Mouse (Mus musculus): ENCODE results near the gene Zfp664. TPM values are rescaled to one million over a fixed set of nuclear protein-coding genes. Genes with fewer than 3 reads are reported as not detected.

The Zfp664 gene
- polyA plus RNA-seq, 1 experiment, result 25.9 TPM

DNA sequence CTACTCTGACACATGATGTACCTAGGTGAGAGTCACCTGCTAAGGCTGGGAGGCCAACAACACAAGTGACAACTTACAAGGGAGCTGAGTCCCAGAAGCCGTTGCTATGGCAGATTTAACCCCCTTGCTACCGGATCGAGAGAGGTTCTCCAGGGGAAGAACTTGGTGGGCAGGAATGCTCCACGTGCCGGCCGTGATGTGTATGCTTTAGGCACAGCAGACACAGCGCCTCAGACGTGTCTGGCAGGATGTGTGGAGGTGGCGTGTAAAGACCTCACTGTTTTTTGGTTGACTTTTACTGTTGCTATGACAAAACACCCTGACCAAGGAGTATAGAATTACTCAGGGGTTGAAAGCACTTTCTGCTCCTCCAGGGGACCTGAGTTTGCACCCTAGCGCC, 81.9 kb downstream of the Zfp664 start:
- Histone ChIP-seq H3K79me3 (ENCODE audit: low read depth) (no peaks in the 10 kb centered on the region), H3ac (ENCODE audit: control insufficient read depth, insufficient read length, low read depth) (no peak overlapping the region), H3K4me3 (ENCODE audit: insufficient read depth, poor library complexity, severe bottlenecking) (no peak overlapping the region), H3K36me3 (ENCODE audit: control insufficient read depth, insufficient read depth) (no peaks in the 10 kb centered on the region), H3K27me3 (ENCODE audit: control insufficient read depth, insufficient read depth, insufficient read length) (no peaks in the 10 kb centered on the region), H3K79me2 (ENCODE audit: control insufficient read depth, insufficient read depth) (no peaks in the 10 kb centered on the region)
- no peak for TF ChIP-seq CEBPB (IDR thresholded peaks at IDR 0.05; ENCODE audit: low read depth)
- TF ChIP-seq USF1 (IDR thresholded peaks at IDR 0.05; ENCODE audit: low read depth), result no peak
- TF ChIP-seq MYOG (IDR thresholded peaks at IDR 0.05; ENCODE audit: control insufficient read depth, extremely low read depth, insufficient read length), result no peak
- TF ChIP-seq MYOD1 (IDR thresholded peaks at IDR 0.05; ENCODE audit: control insufficient read depth, insufficient read length, low read depth), result no peak
- TF ChIP-seq MAX (IDR thresholded peaks at IDR 0.05), result no peak
- no peak for TF ChIP-seq FOSL1 (IDR thresholded peaks at IDR 0.05; ENCODE audit: insufficient read depth, low read length, poor library complexity, severe bottlenecking)
- TF ChIP-seq CTCF (IDR thresholded peaks at IDR 0.05; ENCODE audit: control insufficient read depth, insufficient read depth, insufficient read length), result no peak

- no peak overlapping the region for H3ac ChIP-seq (ENCODE audit: control insufficient read depth, insufficient read length, low read depth)
- TF ChIP-seq CEBPB (IDR thresholded peaks at IDR 0.05; ENCODE audit: low read depth) (no peak), CTCF (IDR thresholded peaks at IDR 0.05; ENCODE audit: control insufficient read depth, insufficient read depth, insufficient read length) (no peak), USF1 (IDR thresholded peaks at IDR 0.05; ENCODE audit: low read depth) (no peak), MYOD1 (IDR thresholded peaks at IDR 0.05; ENCODE audit: control insufficient read depth, insufficient read length, low read depth) (no peak), MYOG (IDR thresholded peaks at IDR 0.05; ENCODE audit: control insufficient read depth, extremely low read depth, insufficient read length) (no peak), MAX (IDR thresholded peaks at IDR 0.05) (no peak), FOSL1 (IDR thresholded peaks at IDR 0.05; ENCODE audit: insufficient read depth, low read length, poor library complexity, severe bottlenecking) (no peak)
- no peaks in the 10 kb centered on the region for H3K79me3 ChIP-seq (ENCODE audit: low read depth)
- no peaks in the 10 kb centered on the region for H3K36me3 ChIP-seq (ENCODE audit: control insufficient read depth, insufficient read depth)
- H3K79me2 ChIP-seq (ENCODE audit: control insufficient read depth, insufficient read depth), result no peaks in the 10 kb centered on the region
- H3K4me3 ChIP-seq (ENCODE audit: insufficient read depth, poor library complexity, severe bottlenecking), result no peak overlapping the region
- no peaks in the 10 kb centered on the region for H3K27me3 ChIP-seq (ENCODE audit: control insufficient read depth, insufficient read depth, insufficient read length)
These were observed 82.6 kb downstream of the Zfp664 start for GRCm38 (mm10) chr5:124945046-124945445.

DNA sequence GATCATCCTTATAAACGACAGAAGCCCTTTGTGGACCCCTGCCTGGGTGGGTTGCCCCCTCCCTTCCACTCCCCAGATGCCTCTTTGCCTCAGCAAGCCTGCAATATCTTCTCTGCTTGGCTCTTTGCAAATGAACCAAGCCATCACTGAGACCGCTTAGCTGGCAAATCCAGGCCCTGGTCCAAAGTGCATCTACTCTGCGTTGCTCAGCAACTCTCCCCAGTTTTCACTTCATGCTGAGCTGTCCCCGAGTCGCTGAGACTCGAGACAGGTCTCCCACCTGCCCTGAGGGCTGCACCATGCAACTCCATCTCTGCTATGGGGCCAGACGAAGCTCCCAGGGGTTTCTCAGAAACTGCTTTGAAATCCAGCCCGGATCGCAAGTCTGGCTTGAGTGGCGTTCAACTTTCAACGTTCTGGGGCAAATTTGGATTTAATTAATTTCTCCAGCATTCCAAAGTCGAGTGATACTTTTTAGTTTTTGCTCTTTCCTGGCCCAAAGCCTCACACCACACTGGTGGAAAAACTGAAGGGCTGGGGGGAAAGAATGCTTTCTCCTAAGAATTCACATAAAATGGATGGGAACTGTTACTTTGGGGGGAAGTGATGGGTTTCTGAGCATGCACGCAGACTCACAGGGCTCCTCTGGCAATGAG, 88.3 kb downstream of the Zfp664 start:
- Histone ChIP-seq H3K36me3 (ENCODE audit: control insufficient read depth, insufficient read depth) (no peaks in the 10 kb centered on the region), H3K4me3 (ENCODE audit: insufficient read depth, poor library complexity, severe bottlenecking) (no peak overlapping the region), H3K79me2 (ENCODE audit: control insufficient read depth, insufficient read depth) (no peaks in the 10 kb centered on the region), H3ac (ENCODE audit: control insufficient read depth, insufficient read length, low read depth) (no peak overlapping the region), H3K79me3 (ENCODE audit: low read depth) (no peaks in the 10 kb centered on the region), H3K27me3 (ENCODE audit: control insufficient read depth, insufficient read depth, insufficient read length) (no peaks in the 10 kb centered on the region)
- TF ChIP-seq CTCF (IDR thresholded peaks at IDR 0.05; ENCODE audit: control insufficient read depth, insufficient read depth, insufficient read length) (no peak), USF1 (IDR thresholded peaks at IDR 0.05; ENCODE audit: low read depth) (no peak), MAX (IDR thresholded peaks at IDR 0.05) (no peak), FOSL1 (IDR thresholded peaks at IDR 0.05; ENCODE audit: insufficient read depth, low read length, poor library complexity, severe bottlenecking) (no peak), MYOD1 (IDR thresholded peaks at IDR 0.05; ENCODE audit: control insufficient read depth, insufficient read length, low read depth) (no peak), CEBPB (IDR thresholded peaks at IDR 0.05; ENCODE audit: low read depth) (no peak), MYOG (IDR thresholded peaks at IDR 0.05; ENCODE audit: control insufficient read depth, extremely low read depth, insufficient read length) (no peak)

- H3K27me3 ChIP-seq (ENCODE audit: control insufficient read depth, insufficient read depth, insufficient read length), result no peaks in the 10 kb centered on the region
- H3K36me3 ChIP-seq (ENCODE audit: control insufficient read depth, insufficient read depth), result no peaks in the 10 kb centered on the region
- no peaks in the 10 kb centered on the region for H3K79me2 ChIP-seq (ENCODE audit: control insufficient read depth, insufficient read depth)
- H3K79me3 ChIP-seq (ENCODE audit: low read depth), result no peaks in the 10 kb centered on the region
- no peak overlapping the region for H3K4me3 ChIP-seq (ENCODE audit: insufficient read depth, poor library complexity, severe bottlenecking)
- H3ac ChIP-seq (ENCODE audit: control insufficient read depth, insufficient read length, low read depth), result no peak overlapping the region
- TF ChIP-seq MYOD1 (IDR thresholded peaks at IDR 0.05; ENCODE audit: control insufficient read depth, insufficient read length, low read depth), result no peak
- TF ChIP-seq CEBPB (IDR thresholded peaks at IDR 0.05; ENCODE audit: low read depth), result no peak
- no peak for TF ChIP-seq USF1 (IDR thresholded peaks at IDR 0.05; ENCODE audit: low read depth)
- TF ChIP-seq MAX (IDR thresholded peaks at IDR 0.05), result no peak
- TF ChIP-seq MYOG (IDR thresholded peaks at IDR 0.05; ENCODE audit: control insufficient read depth, extremely low read depth, insufficient read length), result no peak
- no peak for TF ChIP-seq FOSL1 (IDR thresholded peaks at IDR 0.05; ENCODE audit: insufficient read depth, low read length, poor library complexity, severe bottlenecking)
- no peak for TF ChIP-seq CTCF (IDR thresholded peaks at IDR 0.05; ENCODE audit: control insufficient read depth, insufficient read depth, insufficient read length)
These were observed 88.8 kb downstream of the Zfp664 start for GRCm38 (mm10) chr5:124951333-124951732.

Other genes with a start within 250 kb of the Zfp664 start
- 22.8 TPM for gene Atp6v0a2, start 234.1 kb upstream of the Zfp664 start, polyA plus RNA-seq (2012; fragmentation: generic; extraction: Trizol)
- 0.04 TPM for gene Dnah10, start 137.6 kb upstream of the Zfp664 start, polyA plus RNA-seq (2012; fragmentation: generic; extraction: Trizol)
- gene Ccdc92, start 267 bp upstream of the Zfp664 start, polyA plus RNA-seq (2012; fragmentation: generic; extraction: Trizol), result 12.2 TPM
- gene Rflna, start 140.5 kb downstream of the Zfp664 start, polyA plus RNA-seq (2012; fragmentation: generic; extraction: Trizol), result 0.19 TPM